Mouse (Mus musculus): ENCODE results near the gene C1rl.
"Not testable (repeated sequence)": the region's sequence is repeated elsewhere in the genome, so short reads cannot be mapped to it uniquely, and the experiment has no call there.

Gene C1rl

DNA sequence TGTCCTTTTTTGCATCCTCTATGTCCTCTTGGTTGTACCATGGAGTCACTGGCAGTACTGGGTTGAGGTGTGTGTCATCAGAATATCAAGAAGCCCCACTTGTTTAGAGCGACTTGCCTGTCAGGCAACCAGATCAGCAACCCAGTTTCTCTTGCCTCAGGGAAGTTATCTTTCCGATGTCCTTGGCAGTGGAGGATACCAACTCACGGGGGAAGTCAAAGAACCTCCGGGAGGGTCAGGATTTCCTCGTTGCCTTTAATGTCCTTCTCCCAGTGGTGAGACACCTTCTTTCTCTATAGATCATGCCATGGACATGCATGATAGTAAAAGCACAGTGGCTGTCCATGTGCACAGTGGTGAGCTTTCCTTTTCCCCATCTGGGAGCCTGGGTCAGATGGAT, 9.1 kb downstream of the C1rl start:
- DNase-seq (ENCODE audit: low spot score in 2 of 2) = peak in 1 of 2 experiments; percentile 40

DNA sequence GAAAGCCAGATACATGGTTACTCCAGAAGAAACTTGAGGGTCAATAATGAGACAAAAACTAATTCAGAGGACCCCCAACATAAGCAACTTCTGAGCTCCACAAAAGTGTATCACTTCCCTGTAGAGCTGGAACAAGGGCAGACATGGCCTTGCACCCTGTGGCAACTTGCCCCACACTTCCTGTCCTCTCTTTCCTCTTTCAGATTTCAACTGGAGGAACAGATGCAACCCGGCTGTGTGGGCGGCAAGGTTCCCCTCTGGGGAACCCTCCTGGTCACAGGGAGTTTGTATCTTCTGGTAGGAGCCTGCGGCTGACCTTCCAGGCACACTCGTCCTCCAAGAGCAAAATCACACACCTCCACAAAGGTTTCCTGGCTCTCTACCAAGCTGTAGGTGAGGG, 12.1 kb downstream of the C1rl start:
- DNase-seq (ENCODE audit: low spot score in 2 of 2) = peak in 1 of 2 experiments; percentile 35

DNA sequence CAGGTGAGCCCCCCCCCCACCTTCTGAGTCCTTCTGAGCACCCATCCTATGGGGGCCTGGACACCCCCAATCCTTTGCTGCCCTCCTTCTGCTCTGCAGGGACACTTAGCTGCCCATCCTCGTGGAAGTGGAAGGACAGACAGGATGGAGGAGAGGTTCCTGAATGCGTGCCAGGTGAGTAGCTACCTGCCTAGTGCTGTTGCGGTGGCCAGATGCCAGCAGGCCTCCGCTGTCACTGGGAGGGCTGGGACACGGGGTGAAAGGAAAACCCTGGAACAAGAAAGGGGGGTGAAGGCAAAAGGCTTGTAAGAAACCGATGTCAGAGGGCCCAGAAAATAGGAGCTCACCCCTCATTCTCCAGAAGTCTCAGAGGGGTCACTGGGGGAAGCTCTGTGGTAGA, 14.1 kb downstream of the C1rl start:
- DNase-seq (ENCODE audit: low spot score in 2 of 2) = no peak

- DNase-seq (ENCODE audit: low spot score in 2 of 2) = no peak
These were observed 15.4 kb downstream of the C1rl start for GRCm38 (mm10) chr6:124508292-124508691.

- DNase-seq (ENCODE audit: low spot score in 2 of 2) = not testable (repeated sequence)
These were observed 16.3 kb downstream of the C1rl start for GRCm38 (mm10) chr6:124509192-124509591.

DNA sequence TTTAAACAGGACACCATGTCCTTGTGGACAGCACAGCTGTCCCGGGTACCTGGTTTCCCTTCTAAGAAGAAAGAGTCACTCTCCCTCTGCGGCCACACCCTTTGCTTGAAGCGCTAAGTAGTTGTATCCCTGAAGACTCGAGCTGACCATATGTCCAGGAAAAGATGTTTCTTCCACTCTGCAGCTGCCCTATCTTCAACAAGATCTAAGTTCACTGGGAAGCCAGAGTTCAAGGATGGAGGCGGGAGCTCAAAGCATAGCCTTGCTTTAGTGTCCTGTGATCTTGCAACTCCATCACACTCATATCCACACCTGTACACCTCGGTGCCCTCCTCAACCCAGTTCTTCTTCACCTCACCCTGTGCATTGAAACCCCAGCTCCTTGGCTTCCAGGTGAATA, 19.0 kb downstream of the C1rl start:
- no peak for DNase-seq (ENCODE audit: low spot score in 2 of 2)

- DNase-seq (ENCODE audit: low spot score in 2 of 2) = peak; percentile 31 to 77
These were observed 19.5 kb downstream of the C1rl start, which contains the start of gene C1ra for GRCm38 (mm10) chr6:124512355-124512836. C1ra (plus strand) TSS chr6:124512405.

DNA sequence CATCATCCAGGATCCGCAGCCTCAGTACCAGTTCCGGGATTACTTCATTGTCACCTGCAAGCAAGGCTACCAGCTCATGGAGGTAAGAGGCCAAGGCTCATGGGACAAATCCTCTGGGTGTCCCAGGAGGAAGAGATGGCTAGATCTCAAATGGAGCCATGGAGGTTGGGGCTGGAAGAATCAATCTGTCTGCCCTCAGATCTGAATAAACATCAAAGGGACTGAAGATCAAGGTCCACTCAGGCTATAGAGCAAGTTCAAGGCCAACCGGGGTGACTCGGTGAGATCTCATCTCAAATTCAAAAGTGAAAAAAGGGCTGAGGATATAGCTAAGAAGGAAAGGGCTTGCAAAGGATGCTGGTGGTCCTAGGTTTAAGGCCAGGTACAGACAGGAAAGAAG, 24.8 kb downstream of the C1rl start:
- not testable (repeated sequence) for DNase-seq (ENCODE audit: low spot score in 2 of 2)

DNA sequence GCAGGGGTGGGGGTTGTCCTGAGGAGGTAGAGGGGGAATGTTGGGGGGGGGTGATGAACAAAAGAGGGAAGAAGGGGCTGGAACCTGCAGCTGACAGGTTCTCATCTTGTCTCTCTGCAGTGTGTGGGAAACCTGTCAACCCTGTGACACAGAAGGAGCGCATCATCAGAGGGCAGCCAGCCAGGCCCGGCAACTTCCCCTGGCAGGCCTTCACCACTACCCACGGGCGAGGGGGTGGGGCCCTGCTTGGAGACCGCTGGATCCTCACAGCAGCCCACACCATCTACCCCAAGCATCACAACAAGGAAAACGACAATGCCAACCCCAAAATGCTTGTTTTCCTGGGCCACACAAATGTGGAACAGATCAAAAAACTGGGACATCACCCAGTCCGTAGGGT, 29.2 kb downstream of the C1rl start:
- DNase-seq (ENCODE audit: low spot score in 2 of 2) = not testable (repeated sequence)

DNA sequence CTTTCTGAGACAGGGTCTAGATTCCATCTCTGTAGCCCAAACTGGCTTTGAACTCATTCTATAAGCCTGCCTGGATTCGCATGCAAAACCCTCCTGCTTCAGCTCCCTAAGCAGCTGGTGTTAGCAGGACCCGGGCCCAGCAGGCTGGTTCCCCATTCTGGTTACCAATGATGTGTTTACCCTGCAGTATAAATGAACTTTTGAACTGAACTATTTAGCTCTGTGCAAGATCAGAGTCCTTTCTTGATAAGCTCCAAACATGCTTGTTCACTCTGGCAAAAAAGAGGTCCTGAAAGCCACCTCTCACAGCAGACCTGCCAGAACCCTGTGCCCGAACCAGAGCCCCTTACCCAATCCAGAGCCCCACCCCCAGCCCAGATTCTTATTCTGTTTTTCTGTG, 35.0 kb downstream of the C1rl start:
- no peak for DNase-seq (ENCODE audit: low spot score in 2 of 2)

GRCm38 (mm10) chr6:124531077-124531476, 38.2 kb downstream of the C1rl start:
- DNase-seq (ENCODE audit: low spot score in 2 of 2) = no peak

DNA sequence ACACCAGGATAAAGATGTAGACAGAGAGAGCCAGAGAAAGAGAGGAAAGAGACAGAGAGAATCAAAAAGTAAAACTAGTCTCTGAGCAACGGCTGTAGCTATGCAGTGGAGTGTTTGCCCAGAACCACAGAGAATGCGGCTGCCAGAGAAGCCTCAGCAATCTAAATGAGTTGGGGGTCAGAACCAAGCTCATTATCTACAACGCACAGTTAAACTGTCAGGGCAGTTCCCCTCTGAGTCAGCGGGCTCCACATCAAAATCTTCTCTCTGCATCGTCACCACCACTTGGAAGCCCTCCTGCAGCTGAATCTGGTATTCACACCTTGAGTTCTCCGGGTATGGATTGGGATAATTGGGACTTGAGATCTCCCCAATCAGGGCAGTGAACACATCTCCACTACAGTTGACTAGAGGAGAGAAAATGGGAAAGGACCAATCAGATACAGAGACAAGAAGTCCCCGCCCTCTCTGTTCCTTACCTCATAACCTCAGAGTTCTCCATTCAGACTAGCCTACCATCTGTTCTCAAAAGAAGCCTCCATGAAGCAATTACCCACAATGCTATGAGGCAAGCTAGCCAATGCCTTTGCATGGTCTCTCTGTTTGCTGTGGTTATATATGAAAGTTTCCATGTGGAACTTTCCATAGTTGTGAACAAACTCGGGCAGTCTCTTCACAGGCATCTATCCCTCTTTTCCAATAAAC, 43.4 kb downstream of the C1rl start:
- DNase-seq (ENCODE audit: low spot score in 2 of 2) = not testable (repeated sequence)

- not testable (repeated sequence) for DNase-seq (ENCODE audit: low spot score in 2 of 2)
These were observed 48.3 kb downstream of the C1rl start for GRCm38 (mm10) chr6:124541176-124541575.

GRCm38 (mm10) chr6:124542284-124542683, 49.4 kb downstream of the C1rl start, which contains the start of gene C1s1:
C1s1 (minus strand) TSS chr6:124542359.
- not testable (repeated sequence) for DNase-seq (ENCODE audit: low spot score in 2 of 2)

- DNase-seq (ENCODE audit: low spot score in 2 of 2) = no peak
These were observed 51.6 kb downstream of the C1rl start for GRCm38 (mm10) chr6:124544466-124544865.

DNA sequence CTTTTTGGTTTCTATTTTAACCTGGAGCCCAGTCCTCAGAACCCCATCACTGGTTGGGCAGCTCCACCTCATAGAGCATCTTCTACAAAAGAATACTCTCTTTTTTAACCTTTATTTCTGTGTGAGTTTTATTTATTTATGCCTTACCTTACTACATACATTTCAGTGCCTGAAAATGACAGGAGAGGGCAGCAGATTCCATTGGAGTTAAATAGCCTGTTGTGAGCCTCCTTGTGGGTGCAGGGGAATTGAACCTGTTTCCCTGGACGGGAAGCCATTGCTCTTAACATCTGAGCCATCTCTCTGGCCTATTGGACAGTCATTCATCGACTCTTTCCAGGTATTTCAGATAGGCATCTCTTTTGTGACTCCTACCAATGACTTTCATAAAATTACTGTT, 52.5 kb downstream of the C1rl start:
- DNase-seq (ENCODE audit: low spot score in 2 of 2) = no peak

GRCm38 (mm10) chr6:124547979-124548378, 55.1 kb downstream of the C1rl start:
- not testable (repeated sequence) for DNase-seq (ENCODE audit: low spot score in 2 of 2)

GRCm38 (mm10) chr6:124549023-124549550, 56.2 kb downstream of the C1rl start:
- no peak for DNase-seq (ENCODE audit: low spot score in 2 of 2)

DNA sequence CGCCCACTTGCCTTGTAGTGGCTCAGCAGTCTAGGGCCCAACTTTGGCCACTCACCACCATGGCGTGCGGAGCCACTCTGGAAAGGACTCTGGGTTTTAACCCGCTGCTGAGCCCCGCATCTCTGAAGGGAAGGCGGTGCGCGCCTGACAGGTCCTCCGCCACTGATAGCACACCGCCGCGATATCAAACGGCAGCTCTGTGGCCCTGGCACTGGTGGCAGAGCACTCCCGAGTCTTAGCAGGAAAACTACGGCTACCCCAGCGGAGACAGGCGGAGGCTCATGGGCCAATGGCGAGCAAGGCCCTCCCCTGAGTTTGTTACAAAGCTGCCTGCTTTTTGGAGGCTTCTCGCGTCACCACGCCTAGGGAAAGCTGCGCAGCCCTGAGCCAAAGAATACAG, 59.9 kb downstream of the C1rl start:
- DNase-seq (ENCODE audit: low spot score in 2 of 2) = no peak

DNA sequence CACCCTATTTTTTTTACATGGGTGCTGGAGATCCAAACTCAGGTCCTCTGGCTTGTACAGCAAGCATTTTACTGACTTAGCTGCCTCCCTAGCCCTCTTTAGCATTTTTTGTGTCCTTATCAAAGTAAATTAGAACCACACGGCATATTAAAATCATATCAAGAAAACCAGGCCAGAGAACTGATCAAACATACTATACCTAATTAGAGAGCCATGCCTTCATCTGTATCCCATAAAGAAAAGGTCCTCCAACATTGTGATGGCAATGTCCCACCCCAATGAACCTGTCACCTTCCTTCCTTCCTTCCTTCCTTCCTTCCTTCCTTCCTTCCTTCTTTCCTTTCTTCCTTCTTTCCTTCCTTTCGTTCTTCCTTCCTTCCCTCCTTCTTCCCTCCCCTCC, 63.0 kb downstream of the C1rl start:
- DNase-seq (ENCODE audit: low spot score in 2 of 2) = not testable (repeated sequence)

All from spleen, postnatal 4 days (tissue).